Mouse (Mus musculus) small intestine, adult 2 months (tissue): ENCODE measurements around the gene Mprip. TPM values are rescaled to one million over a fixed set of nuclear protein-coding genes. Genes with fewer than 3 reads are reported as not detected.

ENCODE experiments used
- H3K27ac ChIP-seq: fragments of 200-500 bp; 2 replicates; pipeline ENCODE4 v1.5.1; 2012; ENCODE audit warnings: low read depth, low read length, control low read depth, inconsistent platforms; ENCODE audit not compliant: insufficient read depth
- H3K27me3 ChIP-seq: fragments of 200-500 bp; 2 replicates; pipeline ENCODE4 v1.6.1; 2012; ENCODE audit warnings: mild to moderate bottlenecking, moderate library complexity, low read length, inconsistent platforms; ENCODE audit not compliant: control insufficient read depth, insufficient read depth
- H3K36me3 ChIP-seq: fragments of 200-500 bp; 2 replicates; pipeline ENCODE4 v1.6.1; 2012; ENCODE audit warnings: mild to moderate bottlenecking, low read length, control low read depth, inconsistent platforms; ENCODE audit not compliant: control insufficient read depth, insufficient read depth
- H3K4me1 ChIP-seq: fragments of 200-500 bp; 2 replicates; pipeline ENCODE4 v1.6.1; 2012; ENCODE audit warnings: low read length, inconsistent platforms, mixed read lengths; ENCODE audit not compliant: control insufficient read depth, insufficient read depth, insufficient read length
- H3K4me3 ChIP-seq: fragments of 200-500 bp; 2 replicates; pipeline ENCODE4 v1.5.1; 2012; ENCODE audit warnings: low read depth, mild to moderate bottlenecking, control low read depth, inconsistent platforms, low read length, moderate library complexity
- CTCF ChIP-seq: fragments of 200-500 bp; IDR thresholded peaks from 2 replicates; pipeline ENCODE4 v1.5.1; 2012; ENCODE audit warnings: low read depth, mild to moderate bottlenecking, control low read depth, inconsistent platforms, low read length, moderate library complexity, mixed read lengths; ENCODE audit not compliant: insufficient replicate concordance, insufficient read length; ENCODE audit errors: extremely low read depth
- POLR2A ChIP-seq: fragments of 200-500 bp; IDR thresholded peaks from 2 replicates; pipeline ENCODE4 v1.6.1; 2012; ENCODE audit warnings: low read depth, mild to moderate bottlenecking, control low read depth, inconsistent platforms, low read length, moderate library complexity
- WGBS: fragments of 180-500 bp; shearing (Covaris S2); methylation state at CpG from one replicate; pipeline ENCODE4 v1.1.7; 2018; 5-methylcytosine and 5-hydroxymethylcytosine counted together
- polyA plus RNA-seq: library from polyadenylated mRNA; depleted of rRNA; stranded (reverse); fragments of >200 nt; gene quantifications from 2 replicates; pipeline ENCODE4 v1.2.3, GENCODE M21; 2012

Gene Mprip
- polyA plus RNA-seq, 1 experiment = 76.4 TPM

DNA sequence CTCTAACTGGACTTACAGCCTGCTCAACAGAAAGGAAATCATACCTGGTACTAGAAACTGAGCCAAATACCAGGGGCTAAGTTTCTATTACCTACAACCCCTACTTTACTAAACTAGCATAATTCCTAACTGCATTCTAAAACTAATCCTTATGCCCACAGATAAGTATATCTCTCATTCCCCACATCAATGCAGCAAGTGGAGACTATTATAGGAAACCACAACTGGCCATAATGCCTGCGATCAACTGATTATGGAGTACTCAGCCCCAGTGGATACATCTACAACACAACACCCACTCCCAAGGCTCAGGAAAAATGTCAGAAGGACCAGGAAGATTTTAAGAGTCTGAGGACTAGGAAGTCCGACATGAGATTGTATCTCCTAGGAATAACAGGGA, 7.6 kb upstream of the Mprip start:
- 92% methylated on average over 2 of the region's 2 CpGs for WGBS

DNA sequence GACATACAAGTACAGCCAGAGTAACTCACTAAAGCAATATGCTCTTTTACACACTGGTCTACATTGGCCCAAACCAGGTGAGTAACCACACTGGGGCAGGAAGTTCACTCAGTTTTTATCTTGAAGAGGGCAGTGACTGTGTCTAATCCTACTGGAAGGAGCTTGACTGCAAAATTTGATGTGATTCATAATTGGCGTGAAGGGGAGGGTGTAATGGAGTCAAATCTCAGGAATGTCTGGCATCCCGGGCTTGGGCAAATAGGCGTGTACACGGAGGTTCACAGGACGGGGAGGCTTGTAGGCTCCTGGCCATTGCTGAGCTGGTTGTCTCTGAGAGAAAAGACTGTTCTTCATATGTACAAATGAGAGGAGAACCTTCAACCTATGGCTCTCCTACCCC, 5.8 kb upstream of the Mprip start:
- H3K27ac ChIP-seq = no peak overlapping the region

More for the DNA sequence above, 7.6 kb upstream of the Mprip start:
- TF ChIP-seq CTCF (no peak), POLR2A (no peak)
- Histone ChIP-seq H3K36me3 (no peaks in the 10 kb centered on the region), H3K27me3 (no peaks in the 10 kb centered on the region), H3K27ac (no peak overlapping the region), H3K4me1 (peaks cover 5% of the 10 kb centered on the region; the same call in 1 of the 2 replicates), H3K4me3 (no peak overlapping the region)

DNA sequence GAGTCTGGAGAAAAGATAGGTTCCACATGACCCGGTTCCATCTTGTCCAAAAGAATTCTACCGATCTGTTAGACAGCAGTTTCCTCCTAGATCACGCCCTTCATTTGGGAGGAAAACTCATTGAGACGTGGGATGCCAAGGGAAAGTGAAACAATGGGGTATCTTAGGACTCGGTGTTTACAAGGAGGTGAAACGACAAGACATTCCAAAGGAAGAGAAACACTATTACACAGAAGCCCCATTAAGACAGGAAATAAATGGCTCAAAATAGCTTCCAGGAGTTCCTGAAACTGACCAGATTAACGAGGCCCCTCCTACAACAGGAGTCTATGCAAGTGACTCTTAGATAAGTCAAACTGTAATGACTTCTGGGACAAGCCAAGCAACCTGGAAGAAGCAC, 5.1 kb upstream of the Mprip start:
- Histone ChIP-seq H3K4me3 (no peak overlapping the region), H3K4me1 (peaks cover 5% of the 10 kb centered on the region; the same call in 1 of the 2 replicates), H3K27ac (no peak overlapping the region), H3K27me3 (no peaks in the 10 kb centered on the region), H3K36me3 (no peaks in the 10 kb centered on the region)
- WGBS = 32% methylated on average over 7 of the region's 7 CpGs
- TF ChIP-seq POLR2A (no peak), CTCF (no peak)

More for the DNA sequence above, 5.8 kb upstream of the Mprip start:
- WGBS = 43% methylated on average over 5 of the region's 5 CpGs
- TF ChIP-seq POLR2A (no peak), CTCF (no peak)
- H3K4me3 ChIP-seq = no peak overlapping the region
- peaks cover 5% of the 10 kb centered on the region; the same call in 1 of the 2 replicates for H3K4me1 ChIP-seq
- H3K36me3 ChIP-seq = no peaks in the 10 kb centered on the region
- no peaks in the 10 kb centered on the region for H3K27me3 ChIP-seq

DNA sequence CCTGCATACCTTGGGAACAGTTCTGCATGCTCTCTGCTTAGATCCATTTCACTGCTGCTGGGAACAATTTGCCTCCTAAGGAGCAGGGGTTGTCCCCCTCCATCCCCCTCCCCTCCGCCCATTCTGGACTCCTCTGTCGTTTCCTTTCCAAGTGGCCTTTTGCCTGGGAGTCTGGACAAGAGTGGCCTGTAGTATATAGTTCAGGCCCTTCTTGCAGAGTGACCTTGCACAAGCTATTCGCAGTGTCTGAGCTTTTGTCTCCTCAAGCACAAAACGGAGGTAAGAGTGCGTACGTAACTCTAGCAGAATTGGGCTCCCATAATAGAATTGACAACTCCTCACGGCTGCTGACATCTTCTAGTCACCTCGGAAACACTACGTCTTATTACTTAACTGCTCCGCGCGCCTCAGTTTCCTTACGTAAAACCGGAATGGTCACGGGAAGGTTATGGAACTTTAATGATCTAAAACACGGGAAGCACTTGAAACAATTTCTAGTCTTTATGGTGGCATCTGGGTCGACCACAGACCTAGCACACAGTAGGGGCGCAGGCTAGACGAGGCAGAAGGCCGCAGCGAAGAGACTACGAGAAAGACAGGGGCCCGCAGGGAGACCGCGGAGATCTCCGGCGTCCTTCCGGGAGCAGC, 620 bp downstream of the Mprip start:
- Histone ChIP-seq H3K36me3 (no peaks in the 10 kb centered on the region), H3K27me3 (no peaks in the 10 kb centered on the region), H3K4me1 (peaks cover 16% of the 10 kb centered on the region; the same call in 1 of the 2 replicates), H3K4me3 (peak overlapping the region; percentile 73), H3K27ac (peak overlapping the region; percentile 84)
- WGBS = 4% methylated on average over 28 of the region's 28 CpGs
- TF ChIP-seq POLR2A (no peak), CTCF (no peak)

DNA sequence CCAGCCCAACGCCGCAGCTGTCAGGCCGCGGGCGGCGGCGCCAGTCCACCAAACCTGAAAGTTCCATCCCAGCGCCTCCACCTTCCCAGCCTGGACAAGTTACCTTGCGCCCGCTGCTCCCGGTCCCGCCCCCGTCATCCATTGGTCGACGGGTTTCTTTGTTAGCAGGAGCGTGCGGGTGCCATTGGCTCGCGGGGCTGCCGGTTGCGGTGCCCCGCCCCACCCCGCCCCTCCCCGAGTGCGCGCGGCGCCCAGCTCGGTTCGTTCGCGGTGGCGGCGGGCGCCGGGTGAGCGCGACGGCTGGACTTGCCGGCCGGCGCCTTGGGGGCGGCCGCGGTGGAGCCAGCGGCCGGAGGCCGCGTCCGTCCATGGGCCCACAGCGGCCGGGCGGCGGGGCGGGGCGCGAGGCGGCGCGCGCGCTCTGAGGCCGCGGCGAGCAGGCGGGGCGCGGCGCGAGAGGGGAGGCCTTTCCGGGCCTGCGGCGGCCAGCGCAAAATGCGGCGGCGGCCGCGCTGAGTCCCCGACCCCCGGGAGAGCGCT, 1.2 kb downstream of the Mprip start:
- H3K4me1 ChIP-seq = peaks cover 16% of the 10 kb centered on the region; the same call in 1 of the 2 replicates
- no peaks in the 10 kb centered on the region for H3K36me3 ChIP-seq
- 1% methylated on average over 80 of the region's 82 CpGs for WGBS
- peak overlapping the region; percentile 73 for H3K4me3 ChIP-seq
- H3K27ac ChIP-seq = peak overlapping the region; percentile 84
- H3K27me3 ChIP-seq = no peaks in the 10 kb centered on the region
- TF ChIP-seq POLR2A (peak; percentile 92), CTCF (no peak)

DNA sequence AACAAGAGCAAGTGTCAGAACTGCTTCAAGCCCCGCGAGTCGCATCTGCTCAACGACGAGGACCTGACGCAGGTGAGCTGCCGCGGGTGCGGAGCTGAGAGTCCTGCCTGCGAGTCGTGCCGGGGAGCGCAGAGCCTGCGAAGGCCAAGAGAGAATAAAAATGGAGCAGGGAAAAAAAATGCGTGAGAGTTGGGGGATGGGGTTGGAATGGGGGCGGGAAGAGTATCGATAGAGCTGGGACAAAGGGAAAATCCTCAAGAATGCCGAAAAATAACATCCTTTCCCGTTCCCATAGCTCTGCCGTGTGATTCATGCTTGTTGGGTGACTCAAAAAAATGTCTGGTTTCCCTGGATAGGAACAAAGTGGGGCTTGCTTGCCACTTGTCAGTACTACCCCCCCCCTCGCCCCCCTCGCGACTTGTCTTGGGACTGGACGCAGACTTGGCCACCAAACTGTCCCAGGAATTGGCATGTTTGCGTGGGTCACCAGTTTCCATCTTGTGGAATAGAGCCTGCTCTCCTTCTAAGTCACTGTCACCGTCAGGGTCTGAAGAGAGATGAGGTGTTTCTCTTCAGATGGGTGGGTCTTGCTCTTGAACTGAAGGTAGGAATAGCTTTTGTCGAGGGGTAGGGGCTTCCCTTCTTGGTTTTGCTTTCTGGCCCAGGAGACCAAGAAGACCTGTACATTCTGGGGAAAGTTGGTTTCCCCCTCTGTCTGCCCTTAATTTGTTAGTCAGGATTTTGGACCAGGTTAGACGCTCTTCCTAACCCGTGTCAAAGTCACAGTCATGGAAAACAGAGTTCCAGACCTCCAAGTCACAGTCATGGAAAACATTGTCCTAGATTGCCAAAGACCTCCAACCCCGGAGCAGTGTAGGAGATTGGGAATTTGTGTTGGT, 2.0 kb downstream of the Mprip start:
- Histone ChIP-seq H3K4me3 (peak overlapping the region; percentile 73), H3K36me3 (no peaks in the 10 kb centered on the region), H3K4me1 (peaks cover 16% of the 10 kb centered on the region; the same call in 1 of the 2 replicates), H3K27me3 (no peaks in the 10 kb centered on the region), H3K27ac (peak overlapping the region; percentile 70)
- TF ChIP-seq CTCF = no peak
- no peak for TF ChIP-seq POLR2A
- 3% methylated on average over 30 of the region's 30 CpGs for WGBS

DNA sequence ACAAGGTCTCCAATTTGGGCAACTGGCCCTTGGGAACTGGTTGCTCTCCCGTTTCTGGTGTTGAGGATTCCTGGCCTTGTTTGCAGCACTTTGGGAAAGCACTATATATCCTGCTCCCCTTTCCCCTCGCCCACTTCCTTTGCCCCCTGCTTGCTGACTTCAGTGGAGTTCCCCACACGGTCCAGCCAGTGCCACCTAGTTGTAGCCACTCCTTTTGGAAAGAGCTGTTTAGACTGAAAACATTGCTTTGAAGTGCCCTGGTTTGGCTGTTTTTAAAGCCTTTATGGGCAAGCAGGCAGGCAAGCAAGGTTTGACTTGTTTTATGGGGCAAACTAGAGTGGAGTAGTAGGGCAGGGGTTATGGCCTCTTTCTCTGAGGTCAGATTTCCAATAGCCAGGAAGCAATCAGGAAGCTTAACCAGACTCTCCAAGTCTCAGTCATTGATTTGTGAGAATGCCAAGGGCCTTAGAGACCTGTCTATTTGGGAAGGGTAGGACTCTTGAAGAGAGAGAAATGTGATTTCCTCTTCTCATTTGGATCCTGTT, 2.7 kb downstream of the Mprip start:
- Histone ChIP-seq H3K4me1 (peaks cover 16% of the 10 kb centered on the region; the same call in 1 of the 2 replicates), H3K36me3 (no peaks in the 10 kb centered on the region), H3K27me3 (no peaks in the 10 kb centered on the region), H3K4me3 (peak overlapping the region; percentile 35), H3K27ac (peak overlapping the region; percentile 70)
- TF ChIP-seq POLR2A = no peak
- TF ChIP-seq CTCF = no peak
- 17% methylated on average over 3 of the region's 3 CpGs for WGBS
